Mouse (Mus musculus) heart, embryonic 11.5 days (tissue): ENCODE results near the gene Kcnh4. TPM values are rescaled to one million over a fixed set of nuclear protein-coding genes. Genes with fewer than 3 reads are reported as not detected.
A peak's percentile ranks its signal among the peaks of the same experiment; 100 is the strongest.

Experiments
- ATAC-seq: fragments of 200-750 bp; cut with Nextera tagmentation; replicated peaks from 2 replicates; pipeline ENCODE4 v1.8.0; 2017; ENCODE audit warnings: moderate library complexity; ENCODE audit not compliant: insufficient number of reproducible peaks, low FRiP score, low TSS enrichment
- H3K27ac ChIP-seq: fragments of 300-500 bp; sonication (generic); 2 replicates; pipeline ENCODE4 v1.5.1; 2014; ENCODE audit warnings: mild to moderate bottlenecking, low read depth, low read length
- H3K27me3 ChIP-seq: fragments of 300-500 bp; sonication (generic); 2 replicates; pipeline ENCODE4 v1.6.1; 2014; ENCODE audit warnings: mild to moderate bottlenecking, low read length, mixed read lengths; ENCODE audit not compliant: control insufficient read depth, insufficient read depth
- H3K36me3 ChIP-seq: fragments of 300-500 bp; sonication (generic); 2 replicates; pipeline ENCODE4 v1.6.1; 2014; ENCODE audit warnings: mild to moderate bottlenecking, low read length, moderate library complexity, mixed read lengths; ENCODE audit not compliant: control insufficient read depth, insufficient read depth
- H3K4me1 ChIP-seq: fragments of 300-500 bp; sonication (generic); 2 replicates; pipeline ENCODE4 v1.6.1; 2014; ENCODE audit warnings: low read length; ENCODE audit not compliant: control insufficient read depth, insufficient read depth
- H3K4me2 ChIP-seq: fragments of 300-500 bp; sonication (generic); 2 replicates; pipeline ENCODE4 v1.6.1; 2014; ENCODE audit warnings: mild to moderate bottlenecking, moderate library complexity
- H3K4me3 ChIP-seq: fragments of 300-500 bp; sonication (generic); 2 replicates; pipeline ENCODE4 v1.5.1; 2014; ENCODE audit warnings: low read depth, low read length
- H3K9ac ChIP-seq: fragments of 300-500 bp; sonication (generic); 2 replicates; pipeline ENCODE4 v1.6.1; 2014; ENCODE audit warnings: mild to moderate bottlenecking, low read depth, low read length, moderate library complexity
- H3K9me3 ChIP-seq: fragments of 300-500 bp; sonication (generic); replicated peaks from 2 replicates; pipeline ENCODE4 v1.6.1; 2016; ENCODE audit warnings: low read length; ENCODE audit not compliant: control insufficient read depth
- WGBS: fragments of 180-500 bp; shearing (Covaris S2); extraction: QIAGEN DNeasy Blood & Tissue Kit; methylation state at CpG from one replicate; pipeline ENCODE4 v1.1.7; 2014; ENCODE audit not compliant: insufficient replicate concordance; 5-methylcytosine and 5-hydroxymethylcytosine counted together
- polyA plus RNA-seq: library from polyadenylated mRNA; unstranded; fragments of >200 nt; fragmentation: Nextera tagmentation; extraction: Ambion mirVana; gene quantifications from 2 replicates; pipeline ENCODE4 v1.2.1, GENCODE M21; 2014

The Kcnh4 gene
- polyA plus RNA-seq, 1 experiment from 2014 or later: not detected

DNA sequence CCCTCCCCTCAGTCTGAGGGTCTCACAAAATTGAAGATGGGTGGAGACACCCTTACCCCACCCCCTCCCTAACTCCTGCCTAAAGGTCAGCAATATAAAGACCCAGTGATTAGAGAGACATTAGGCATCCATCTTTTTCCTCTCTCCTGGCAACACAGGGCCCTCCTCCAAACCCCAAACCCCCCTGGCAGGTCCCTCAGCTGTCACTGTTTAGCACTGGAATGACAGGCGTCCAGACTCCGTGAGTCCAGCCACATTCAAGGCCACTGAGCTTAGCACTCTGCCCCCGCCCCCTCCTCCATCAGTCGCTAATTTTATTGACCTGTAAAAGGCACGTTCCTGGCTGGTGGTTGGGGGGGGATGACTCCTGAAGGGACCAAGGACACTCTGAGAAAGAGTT is 66.6 kb downstream of the Kcnh4 start:
- Histone ChIP-seq H3K4me2 (no peak overlapping the region), H3K36me3 (no peaks in the 10 kb centered on the region), H3K27me3 (peaks cover 23% of the 10 kb centered on the region), H3K9me3 (no peaks in the 10 kb centered on the region), H3K4me3 (no peak overlapping the region), H3K27ac (no peak overlapping the region), H3K4me1 (peaks cover 3% of the 10 kb centered on the region; the same call in 1 of the 2 replicates), H3K9ac (no peak overlapping the region)
- WGBS: 27% methylated on average over 5 of the region's 5 CpGs
- ATAC-seq: no peak

DNA sequence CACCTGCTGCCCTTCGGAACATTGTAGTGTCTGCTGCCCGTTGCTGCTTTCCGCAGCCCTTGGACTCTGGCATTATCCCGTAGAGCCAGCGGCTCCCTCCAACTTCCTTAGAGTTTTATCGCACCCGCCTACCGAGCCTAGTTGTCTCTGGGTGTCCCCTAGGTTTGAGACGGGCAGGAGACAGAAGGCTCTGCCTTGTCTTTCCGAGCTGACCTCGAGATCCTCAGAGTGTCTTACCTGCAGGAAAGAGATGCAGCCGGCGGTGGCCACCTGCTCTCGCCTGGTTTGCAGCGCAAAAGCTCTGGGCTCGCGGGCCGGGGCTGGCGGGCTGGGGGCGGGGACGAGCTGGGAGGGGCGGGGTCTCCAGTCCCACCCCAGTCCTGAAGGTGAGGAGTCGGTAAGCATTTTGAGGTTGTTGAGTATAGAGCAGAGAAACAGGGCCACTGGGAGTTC is 67.6 kb downstream of the Kcnh4 start, which contains the start of gene Zfp385c:
Gene Zfp385c (minus strand): TSS at position 292 of the 453 bp plus-strand sequence.
- Histone ChIP-seq H3K9ac (peak within 1 kb of the TSS; percentile 52; the same call in 1 of the 2 replicates), H3K4me2 (peak within 1 kb of the TSS; percentile 75), H3K27ac (no peak within 1 kb of the TSS), H3K4me1 (peaks cover 3% of the 10 kb centered on the region; the same call in 1 of the 2 replicates), H3K36me3 (no peaks in the 10 kb centered on the region), H3K27me3 (peaks cover 23% of the 10 kb centered on the region), H3K4me3 (peak within 1 kb of the TSS; percentile 44), H3K9me3 (no peaks in the 10 kb centered on the region)
- no peak for ATAC-seq
- 2% methylated on average over 23 of the region's 23 CpGs for WGBS

DNA sequence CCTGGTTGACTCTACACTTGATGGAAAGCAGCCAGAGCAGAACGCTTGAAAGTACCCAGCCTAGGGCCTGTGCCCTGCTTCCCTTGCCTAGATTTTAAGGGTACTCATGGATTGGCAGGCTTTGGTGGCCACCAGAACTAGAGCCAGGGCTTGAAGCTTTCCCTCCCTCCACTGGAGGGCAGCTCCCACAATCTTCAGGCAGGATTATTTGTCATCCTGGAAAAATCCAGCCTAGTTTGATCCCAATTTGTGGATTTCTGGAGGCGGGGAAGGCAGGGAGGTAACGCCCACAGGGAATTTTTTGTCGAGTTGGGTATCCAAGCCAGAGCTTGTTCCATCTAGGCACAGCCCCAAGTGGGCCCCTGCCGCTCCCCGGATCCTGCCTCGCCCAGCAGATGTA is 69.4 kb downstream of the Kcnh4 start:
- peaks cover 23% of the 10 kb centered on the region for H3K27me3 ChIP-seq
- peaks cover 3% of the 10 kb centered on the region; the same call in 1 of the 2 replicates for H3K4me1 ChIP-seq
- H3K36me3 ChIP-seq: no peaks in the 10 kb centered on the region
- H3K27ac ChIP-seq: no peak overlapping the region
- no peak for ATAC-seq
- H3K4me3 ChIP-seq: no peak overlapping the region
- H3K9me3 ChIP-seq: no peaks in the 10 kb centered on the region
- H3K9ac ChIP-seq: no peak overlapping the region
- 70% methylated on average over 7 of the region's 7 CpGs for WGBS
- H3K4me2 ChIP-seq: no peak overlapping the region

Other genes with a start within 250 kb of the Kcnh4 start
- gene Acly, start 231.9 kb downstream of the Kcnh4 start, polyA plus RNA-seq: 76.6 and 93.9 TPM in 2 replicates
- 0.31 and 1.1 TPM in 2 replicates for gene Ttc25, start 214.3 kb downstream of the Kcnh4 start, polyA plus RNA-seq
- 15.7 and 19.0 TPM in 2 replicates for gene Cnp, start 185.0 kb downstream of the Kcnh4 start, polyA plus RNA-seq
- gene Nkiras2, start 140.7 kb downstream of the Kcnh4 start, polyA plus RNA-seq: 65.4 and 66.9 TPM in 2 replicates
- gene Dnajc7, start 139.8 kb downstream of the Kcnh4 start, polyA plus RNA-seq: 69.4 and 85.1 TPM in 2 replicates
- 0.14 and 0.25 TPM in 2 replicates for gene Zfp385c, start 67.5 kb downstream of the Kcnh4 start, polyA plus RNA-seq
- gene Dhx58, start 55.7 kb downstream of the Kcnh4 start, polyA plus RNA-seq: 0.65 and 1.3 TPM in 2 replicates
- 36.7 and 37.9 TPM in 2 replicates for gene Kat2a, start 47.5 kb downstream of the Kcnh4 start, polyA plus RNA-seq
- gene Hspb9, start 46.1 kb downstream of the Kcnh4 start, polyA plus RNA-seq: 0.37 TPM in 1 of 2 replicates, not detected in the other
- gene Rab5c, start 21.7 kb downstream of the Kcnh4 start, polyA plus RNA-seq: 30.8 and 41.1 TPM in 2 replicates
- gene Hcrt, start 3.0 kb upstream of the Kcnh4 start, polyA plus RNA-seq: not detected in 2 replicates
- 3.8 and 5.3 TPM in 2 replicates for gene Ghdc, start 11.0 kb upstream of the Kcnh4 start, polyA plus RNA-seq
- 26.4 and 32.0 TPM in 2 replicates for gene Stat5b, start 90.8 kb upstream of the Kcnh4 start, polyA plus RNA-seq
- 5.6 and 5.9 TPM in 2 replicates for gene Stat5a, start 99.4 kb upstream of the Kcnh4 start, polyA plus RNA-seq
- 45.0 and 49.0 TPM in 2 replicates for gene Stat3, start 179.6 kb upstream of the Kcnh4 start, polyA plus RNA-seq
- gene Cavin1, start 210.9 kb upstream of the Kcnh4 start, polyA plus RNA-seq: 113 and 175 TPM in 2 replicates
- gene Atp6v0a1, start 249.5 kb upstream of the Kcnh4 start, polyA plus RNA-seq: 57.1 and 62.2 TPM in 2 replicates